Mouse (Mus musculus): ENCODE results near the gene Stac3. TPM values are rescaled to one million over a fixed set of nuclear protein-coding genes. Genes with fewer than 3 reads are reported as not detected.

Gene Stac3
- total and polyA plus RNA-seq, 3 experiments = 0.08 to 0.79 (median 0.50) TPM

DNA sequence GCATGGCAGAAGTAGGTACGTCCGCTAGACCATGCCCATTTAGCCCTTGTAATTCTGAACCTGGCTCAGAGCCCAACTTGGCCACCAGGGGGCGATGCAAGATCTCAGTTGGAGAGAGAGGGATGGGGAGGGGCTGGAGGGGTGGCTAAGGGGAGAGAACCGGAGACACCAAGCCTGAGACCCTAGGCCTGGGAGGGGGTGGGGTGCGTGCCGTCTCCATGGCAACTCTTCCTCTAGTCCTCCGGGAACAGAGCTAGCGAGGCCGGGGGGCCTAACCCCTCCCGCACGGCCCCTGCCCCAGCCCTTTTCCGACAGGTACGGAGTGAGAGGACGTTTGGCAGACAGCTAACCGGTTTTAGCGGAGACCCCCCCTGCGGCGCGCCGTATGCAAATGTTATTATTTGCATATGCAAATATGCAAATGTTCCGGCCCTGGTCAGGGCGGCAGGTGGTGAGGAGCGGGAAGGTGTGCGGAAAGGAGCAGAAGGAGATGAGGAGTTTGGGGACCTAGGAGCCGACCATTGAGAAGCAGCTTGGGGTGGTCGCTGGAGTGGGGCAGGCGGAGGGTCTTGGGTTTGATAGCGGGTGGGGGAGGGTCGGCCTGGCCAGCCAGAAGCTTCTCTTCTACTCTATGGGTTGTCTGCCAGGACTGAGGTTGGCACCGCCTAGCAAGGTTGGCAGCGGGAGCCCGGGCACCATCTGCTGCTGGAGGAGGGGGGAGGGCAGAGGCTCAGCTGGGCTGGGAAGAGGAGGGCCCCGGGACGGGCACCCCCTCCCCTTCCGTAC lies 7.8 kb downstream of the Stac3 start (continued):
- TF ChIP-seq KAT2A (IDR thresholded peaks at IDR 0.05; ENCODE audit: insufficient replicate concordance, low read length) (no peak), SMC3 (IDR thresholded peaks at IDR 0.05; ENCODE audit: low read depth, low read length) (peak; percentile 83), CTCF (conservative IDR thresholded peaks at IDR 0.05 in 1 of 2, IDR thresholded peaks at IDR 0.05 in 1 of 2; ENCODE audit: low read depth in 2 of 2, low read length in 2 of 2) (peak; percentile 52 to 97; a peak in 3 of 4 replicates), PAX5 (IDR thresholded peaks at IDR 0.05; ENCODE audit: low read length) (no peak), ELF1 (IDR thresholded peaks at IDR 0.05; ENCODE audit: low read depth, low read length) (no peak), MYC (IDR thresholded peaks at IDR 0.05; ENCODE audit: low read depth, low read length) (no peak), MAX (IDR thresholded peaks at IDR 0.05; ENCODE audit: low read length) (no peak), NRF1 (IDR thresholded peaks at IDR 0.05; ENCODE audit: low read depth, low read length) (no peak), EP300 (IDR thresholded peaks at IDR 0.05; ENCODE audit: low read length) (no peak), MAZ (IDR thresholded peaks at IDR 0.05; ENCODE audit: low read depth, low read length) (peak; percentile 99), NELFE (IDR thresholded peaks at IDR 0.05; ENCODE audit: low read depth, low read length) (no peak), ETS1 (conservative IDR thresholded peaks at IDR 0.05; ENCODE audit: low read depth, low read length) (peak; percentile 75), RCOR1 (conservative IDR thresholded peaks at IDR 0.05; ENCODE audit: low read depth, low read length) (0 out of 2 replicates have a peak, but pooled peaks have one; percentile 26)

GRCm38 (mm10) chr10:127509837-127510701 lies 8.6 kb downstream of the Stac3 start:
- in situ Hi-C loops (cut with MboI; ENCODE audit: low pct_ligation_motif_present, low pct_unique_long_range_greater_than_20kb, low sequenced_read_pairs) (loop anchor here (5.0 kb wide), 1 partner anchor 32 kb away; no protein-coding TSS in a partner anchor), dilution Hi-C loops (cut with MboI; ENCODE audit: extremely low pct_ligation_motif_present, extremely low pct_unique_long_range_greater_than_20kb, low sequenced_read_pairs) (no loop called here)
- no peaks in the 10 kb centered on the region for H3K79me2 ChIP-seq (replicated peaks; ENCODE audit: control insufficient read depth, extremely low read depth, insufficient read depth, poor library complexity, severe bottlenecking)
- peaks cover 0 to 5% of the 10 kb centered on the region in 2 experiments for H3K36me3 ChIP-seq (replicated peaks in 1 of 2; ENCODE audit: control insufficient read depth in 1 of 2, insufficient read depth in 1 of 2, low read length in 1 of 2)
- peak overlapping the region; percentile 70 for H3K4me2 ChIP-seq (ENCODE audit: insufficient read depth, low read depth, poor library complexity, severe bottlenecking)
- H3K27me3 ChIP-seq (replicated peaks) = peaks cover 17% of the 10 kb centered on the region
- no peak for TF ChIP-seq SIN3A (IDR thresholded peaks at IDR 0.05; ENCODE audit: low read length)
- TF ChIP-seq CHD1 (IDR thresholded peaks at IDR 0.05; ENCODE audit: low read depth, low read length) = no peak
- TF ChIP-seq SMC3 (IDR thresholded peaks at IDR 0.05; ENCODE audit: low read depth, low read length) = no peak
- TF ChIP-seq ELF1 (IDR thresholded peaks at IDR 0.05; ENCODE audit: low read depth, low read length) = no peak
- no peak for TF ChIP-seq KAT2A (IDR thresholded peaks at IDR 0.05; ENCODE audit: insufficient replicate concordance, low read length)
- no peak for TF ChIP-seq ZNF384 (IDR thresholded peaks at IDR 0.05; ENCODE audit: low read depth, low read length)
- TF ChIP-seq MAZ (IDR thresholded peaks at IDR 0.05; ENCODE audit: low read depth, low read length) = no peak
- no peak for TF ChIP-seq EP300 (IDR thresholded peaks at IDR 0.05; ENCODE audit: low read length)
- TF ChIP-seq CTCF (conservative IDR thresholded peaks at IDR 0.05 in 1 of 2, IDR thresholded peaks at IDR 0.05 in 1 of 2; ENCODE audit: low read depth in 2 of 2, low read length in 2 of 2) = no peak
- no peak for TF ChIP-seq JUN (IDR thresholded peaks at IDR 0.05; ENCODE audit: insufficient read depth, low read depth, low read length)
- no peak for TF ChIP-seq MEF2A (IDR thresholded peaks at IDR 0.05; ENCODE audit: borderline replicate concordance, low read depth, low read length)
- TF ChIP-seq UBTF (IDR thresholded peaks at IDR 0.05; ENCODE audit: low read depth, low read length) = no peak
- no peak for TF ChIP-seq NRF1 (IDR thresholded peaks at IDR 0.05; ENCODE audit: low read depth, low read length)
- peak overlapping the region; percentile 8; the same call in 1 of the 2 replicates for H3K9ac ChIP-seq (ENCODE audit: insufficient read depth, low read depth)
- no peak overlapping the region for H3K27ac ChIP-seq (ENCODE audit: insufficient read depth, low read depth)
- H3K4me1 ChIP-seq (ENCODE audit: control insufficient read depth in 1 of 2, insufficient read depth in 2 of 2) = peaks cover 26 to 52% of the 10 kb centered on the region in 2 experiments
- peak; percentile 15 for DNase-seq (ENCODE audit: extremely low read depth)
- H3K4me3 ChIP-seq (replicated peaks in 1 of 3; ENCODE audit: low read depth in 2 of 3, low read length in 2 of 3, poor library complexity in 1 of 3) = peak overlapping the region in 1 of 3 experiments; percentile 45
- H3K9me3 ChIP-seq (replicated peaks; ENCODE audit: low read length) = no peaks in the 10 kb centered on the region
